Mouse (Mus musculus) cerebellum, adult 11-12 months (tissue): Measurements from ENCODE around the gene Rpl39.
A peak's percentile ranks its signal among the peaks of the same experiment; 100 is the strongest.

Experiments
- DNase-seq: peaks from one replicate; pipeline ENCODE4 v3.0.0; 2022

Gene Rpl39

GRCm38 (mm10) chrX:37063902-37064301, 21.3 kb downstream of the Rpl39 start:
- DNase-seq, result no peak

- DNase-seq, result no peak
Measured at GRCm38 (mm10) chrX:37048890-37049823, 36.0 kb downstream of the Rpl39 start.

- no peak for DNase-seq
Measured at GRCm38 (mm10) chrX:37048066-37048889, 36.9 kb downstream of the Rpl39 start, which contains the start of gene Sowahd. Gene Sowahd (plus strand): TSS chrX:37048845.

GRCm38 (mm10) chrX:37042726-37043125, 42.5 kb downstream of the Rpl39 start:
- DNase-seq, result peak; percentile 14
